Mouse (Mus musculus): ENCODE measurements around the gene Tpcn2. TPM values are rescaled to one million over a fixed set of nuclear protein-coding genes. Genes with fewer than 3 reads are reported as not detected.

Gene Tpcn2
- total RNA-seq (2023), result 22.7 TPM

DNA sequence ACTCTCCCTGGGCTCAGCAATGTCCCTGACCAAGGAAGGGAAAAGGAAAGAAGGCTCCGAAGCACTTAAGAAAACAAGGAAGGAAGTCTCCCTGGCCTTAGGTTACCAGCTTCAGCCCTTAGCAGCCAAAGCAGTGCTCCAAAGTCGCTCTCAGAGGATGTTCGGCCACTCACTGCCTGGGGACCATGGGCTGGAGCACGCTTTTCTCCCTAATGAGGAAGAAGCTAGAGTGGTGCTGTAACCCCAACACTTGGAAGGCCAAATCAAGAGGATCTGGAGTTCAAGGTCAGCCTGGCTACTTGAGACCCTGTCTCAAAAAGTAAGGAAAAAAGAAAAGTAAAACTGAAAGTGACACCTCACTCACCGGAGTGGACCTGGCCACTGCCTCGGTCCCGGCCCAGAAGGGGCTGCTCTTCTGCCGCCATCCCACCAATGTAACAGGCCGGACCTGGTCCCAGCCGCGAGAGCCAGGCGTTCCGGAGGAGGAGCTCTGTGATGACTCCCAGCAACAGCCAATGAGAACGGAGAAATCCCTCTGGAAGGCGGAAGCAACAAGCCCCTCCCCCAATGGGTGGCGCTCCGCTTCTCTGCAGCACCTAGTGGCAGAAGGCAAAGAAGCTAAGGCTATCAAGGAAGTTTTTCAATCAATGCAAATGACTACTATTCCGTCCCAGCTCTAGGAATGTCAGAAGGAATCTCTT, at the start of gene Tpcn2:
Gene Tpcn2 (minus strand): TSS at position 525 of the 701 bp plus-strand sequence.

DNA sequence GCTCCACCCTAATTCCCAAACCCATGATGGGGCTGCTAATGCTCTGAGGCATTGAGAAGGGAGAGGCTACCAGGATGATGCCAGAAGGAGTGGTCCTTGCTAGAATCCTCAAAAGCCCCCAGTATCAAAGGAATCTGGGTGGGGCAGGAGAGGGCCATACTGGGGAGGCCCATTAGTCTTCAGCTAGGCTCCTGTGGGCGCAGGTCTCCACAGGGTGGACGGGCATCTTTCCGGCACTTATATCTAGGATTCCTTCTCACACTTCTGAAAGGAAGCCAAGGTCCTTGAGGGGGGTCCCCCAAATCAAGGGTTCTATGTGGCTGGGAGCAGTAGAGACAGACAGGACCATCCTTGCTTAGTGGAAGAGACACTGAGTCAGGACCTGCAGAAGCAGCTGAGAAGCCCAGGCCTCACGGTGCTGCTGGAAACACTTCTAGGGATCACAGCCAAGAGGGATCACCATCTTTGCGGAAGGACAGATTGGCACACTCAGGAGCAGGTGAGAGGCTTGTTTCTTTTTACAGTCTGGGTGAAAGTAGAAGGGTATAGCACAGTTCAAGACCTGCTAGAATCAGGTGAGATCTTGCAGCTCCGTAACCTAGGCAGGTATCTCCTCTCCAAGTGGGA, 31.1 kb upstream of the Tpcn2 start, which contains the start of gene Mrgprd:
Gene Mrgprd (plus strand): TSS at position 51 of the 627 bp plus-strand sequence.

DNA sequence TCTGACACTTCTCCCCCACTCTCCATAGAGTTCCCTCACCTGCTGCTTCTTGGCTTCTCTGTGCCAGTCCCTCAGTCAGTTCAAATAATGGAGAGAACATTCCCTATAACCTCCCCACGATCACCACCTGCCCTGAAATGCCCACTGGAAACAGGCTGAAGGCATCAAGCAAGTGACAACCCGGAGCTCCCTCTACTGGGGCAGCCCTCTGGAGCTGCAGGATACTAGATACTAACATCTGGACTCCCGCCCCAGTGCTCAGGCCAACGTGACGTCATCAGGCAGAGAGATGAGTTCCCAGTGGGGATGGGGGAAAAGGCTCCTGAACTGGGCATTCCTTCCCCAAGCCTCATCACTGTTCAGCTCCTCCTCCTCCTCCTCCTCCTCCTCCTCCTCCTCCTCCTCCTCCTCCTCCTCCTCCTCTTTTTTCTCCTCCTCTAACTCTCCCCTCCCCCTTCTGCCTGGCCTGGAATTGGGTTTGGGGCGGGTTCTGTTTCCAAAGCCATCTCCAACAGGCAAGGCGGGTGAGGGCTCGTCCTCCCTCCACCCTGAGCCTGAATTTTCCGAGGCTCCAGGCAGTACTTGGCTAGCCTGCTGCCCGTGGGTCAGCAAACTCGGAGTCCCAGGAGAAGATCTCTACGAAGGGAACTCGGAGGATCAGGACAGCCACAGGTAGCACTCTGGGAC, 16.7 kb upstream of the Tpcn2 start, which contains the start of gene Mrgprf:
Gene Mrgprf (plus strand): TSS at position 508 of the 687 bp plus-strand sequence.

DNA sequence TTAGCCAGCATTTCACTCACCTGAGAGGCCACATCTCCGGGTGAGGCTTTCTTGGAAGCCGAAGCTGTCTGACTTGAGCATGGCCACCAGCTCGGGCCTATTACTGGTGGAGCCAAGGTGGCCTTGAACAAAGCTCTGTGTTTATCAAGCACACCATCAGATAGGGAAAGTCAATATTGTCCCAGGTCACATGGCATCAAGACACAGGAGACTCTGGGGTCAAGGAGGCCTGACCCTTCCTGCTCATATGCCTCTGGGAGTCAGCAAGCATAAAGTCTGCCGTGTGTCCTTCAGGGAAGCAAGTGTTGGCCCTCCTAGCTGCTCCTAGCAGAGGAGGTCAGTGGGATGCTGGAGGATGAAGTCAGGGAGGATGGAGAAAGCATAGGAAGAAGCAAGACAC, 75.8 kb downstream of the Tpcn2 start, which contains the start of gene 1810010D01Rik:
Gene 1810010D01Rik (minus strand): TSS at position 114 of the 400 bp plus-strand sequence.

Other genes with a start within 250 kb of the Tpcn2 start
- 2.6 TPM for gene 1810010D01Rik, start 75.9 kb downstream of the Tpcn2 start, total RNA-seq (2023)
- not detected for gene Mrgprf, start 16.8 kb upstream of the Tpcn2 start, total RNA-seq (2023)
- gene Mrgprd, start 30.8 kb upstream of the Tpcn2 start, total RNA-seq (2023), result not detected

All from CD4-positive naive resting alpha-beta T cell, adult 57 days (primary cell).